Mouse (Mus musculus): ENCODE results near the gene Gm11492.

The Gm11492 gene

GRCm38 (mm10) chr11:87578963-87579601 is 12.6 kb downstream of the Gm11492 start:
- in situ Hi-C loops (cut with MboI; ENCODE audit: unreplicated experiment in 2 of 2): no loop called here

GRCm38 (mm10) chr11:87579713-87580112 is 13.3 kb downstream of the Gm11492 start:
- in situ Hi-C loops (cut with MboI; ENCODE audit: unreplicated experiment in 2 of 2): no loop called here

GRCm38 (mm10) chr11:87580543-87581085 is 14.2 kb downstream of the Gm11492 start:
- in situ Hi-C loops (cut with MboI; ENCODE audit: unreplicated experiment in 2 of 2): no loop called here

DNA sequence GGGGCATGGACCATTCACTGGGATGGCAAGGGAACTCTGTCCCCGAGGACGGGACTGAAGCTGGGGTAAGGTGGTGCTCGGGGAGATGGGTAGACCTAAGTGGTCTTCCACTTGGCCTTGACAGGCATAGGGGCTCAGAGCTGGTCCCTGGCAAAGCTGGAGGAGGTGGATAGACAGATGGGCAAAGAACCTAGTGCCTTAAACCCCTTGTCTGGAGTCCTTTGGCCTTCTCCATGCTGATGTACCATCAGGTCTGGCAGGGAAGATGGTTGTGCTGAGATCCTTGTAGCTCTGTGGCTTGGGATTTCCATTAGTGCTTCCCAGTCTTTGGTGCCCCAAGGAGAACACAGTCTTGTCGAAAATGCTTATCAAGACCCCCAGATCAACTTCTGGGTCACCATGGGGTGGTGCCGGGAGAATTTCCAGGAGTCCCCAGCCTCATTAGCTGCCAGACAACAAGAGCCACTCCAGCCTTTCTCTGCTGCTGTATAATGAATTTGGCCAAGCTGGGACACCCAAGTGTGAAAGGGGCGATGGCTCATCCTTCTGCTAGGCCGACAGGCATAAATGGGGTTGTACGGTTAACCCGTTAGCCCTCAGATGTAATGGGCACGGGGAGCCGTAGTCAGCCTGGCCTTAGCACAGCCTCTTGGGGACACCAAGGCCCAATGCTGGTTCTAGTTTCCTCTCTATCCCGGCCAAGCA is 14.9 kb downstream of the Gm11492 start:
- in situ Hi-C loops (cut with MboI; ENCODE audit: unreplicated experiment in 2 of 2): no loop called here

DNA sequence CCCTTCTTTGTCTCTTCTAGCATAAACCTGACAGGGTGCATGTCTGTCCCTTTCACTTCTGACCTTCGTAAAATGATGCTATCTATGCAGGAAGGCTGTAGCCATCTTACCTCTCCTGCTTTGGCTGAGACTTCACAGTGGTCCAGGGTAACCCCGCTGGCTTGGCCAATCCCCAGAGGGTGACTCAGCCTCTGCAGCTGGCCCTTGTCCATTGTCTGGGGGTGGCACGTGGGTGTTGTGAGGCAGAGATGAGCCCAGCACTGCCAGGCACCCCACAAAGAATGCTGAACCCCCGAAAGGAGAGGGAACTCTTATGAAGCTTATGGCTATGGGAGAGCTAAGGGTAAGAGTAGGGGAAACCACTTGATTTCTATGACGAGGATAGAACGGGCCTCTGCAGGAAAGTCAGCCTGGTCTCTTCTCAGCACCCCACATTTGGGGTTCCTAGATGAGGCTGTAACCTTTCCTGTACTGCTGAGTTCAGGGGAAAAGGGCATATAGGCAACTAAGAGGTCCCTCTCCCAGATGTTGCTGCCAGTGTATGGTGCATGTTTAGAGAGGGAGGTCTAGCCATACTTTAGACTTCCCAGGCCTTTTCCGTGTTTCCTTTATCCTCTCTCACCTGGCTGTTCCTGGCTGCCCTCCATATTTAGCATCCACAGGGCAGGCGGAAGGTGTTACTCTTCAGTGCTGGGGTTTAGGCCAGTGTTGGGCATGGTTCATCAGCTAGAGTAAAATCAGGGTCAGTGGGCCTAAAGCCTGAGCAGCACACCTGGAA is 15.7 kb downstream of the Gm11492 start:
- in situ Hi-C loops (cut with MboI; ENCODE audit: unreplicated experiment in 2 of 2): no loop called here

- in situ Hi-C loops (cut with MboI; ENCODE audit: unreplicated experiment in 2 of 2): no loop called here
These were observed 17.0 kb downstream of the Gm11492 start for GRCm38 (mm10) chr11:87583291-87584034.

GRCm38 (mm10) chr11:87584711-87585505 is 18.5 kb downstream of the Gm11492 start:
- in situ Hi-C loops (cut with MboI; ENCODE audit: unreplicated experiment in 2 of 2): no loop called here

GRCm38 (mm10) chr11:87587211-87587874 is 20.9 kb downstream of the Gm11492 start:
- in situ Hi-C loops (cut with MboI; ENCODE audit: unreplicated experiment in 2 of 2): no loop called here

GRCm38 (mm10) chr11:87589605-87590004 is 23.2 kb downstream of the Gm11492 start:
- in situ Hi-C loops (cut with MboI; ENCODE audit: unreplicated experiment in 2 of 2): no loop called here

GRCm38 (mm10) chr11:87590841-87591525 is 24.5 kb downstream of the Gm11492 start:
- in situ Hi-C loops (cut with MboI; ENCODE audit: unreplicated experiment in 2 of 2): no loop called here

DNA sequence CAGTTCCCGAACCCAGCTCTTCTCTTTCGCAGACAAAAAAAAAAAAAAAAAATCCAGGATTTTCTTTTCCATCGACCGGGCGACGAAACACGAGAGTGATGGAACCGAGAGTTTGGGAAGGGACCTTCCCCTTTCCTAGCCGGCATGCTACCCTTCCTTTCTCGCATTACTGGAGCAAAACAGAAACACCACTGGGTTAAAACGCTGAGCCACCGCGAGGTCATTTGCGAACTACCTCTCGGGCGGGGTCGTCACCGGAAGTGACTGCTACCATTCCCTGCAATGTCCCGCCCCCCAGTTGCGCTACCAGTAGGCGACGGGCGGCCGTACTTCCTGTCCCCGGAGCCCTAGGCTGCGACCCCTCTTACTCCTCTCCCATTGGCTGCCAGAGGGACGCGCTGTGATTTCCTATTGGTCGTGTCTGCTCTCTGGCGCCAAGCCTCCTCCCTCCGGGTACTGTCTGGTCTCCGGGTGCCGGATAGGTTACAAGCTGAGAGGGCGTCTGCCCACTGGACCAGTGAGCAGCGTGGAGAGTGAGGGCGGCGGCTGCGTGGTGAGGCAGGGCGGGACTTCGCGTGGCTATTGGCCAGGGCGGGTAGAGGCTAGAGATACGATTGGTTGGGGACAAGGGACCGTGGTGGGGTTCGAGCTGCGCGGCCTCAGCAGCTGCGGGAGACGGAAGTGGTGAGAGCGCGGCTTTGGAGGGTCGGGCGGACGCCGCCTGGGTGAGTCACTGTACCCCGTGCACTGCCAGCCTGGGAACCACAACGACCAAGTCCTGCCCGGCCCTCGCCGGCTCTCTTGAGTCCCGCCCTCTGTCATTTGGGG is 25.3 kb downstream of the Gm11492 start, which contains the start of gene Mtmr4:
TSS of gene Mtmr4 (plus strand) at position 637 of the 828 bp plus-strand sequence.
- in situ Hi-C loops (cut with MboI; ENCODE audit: unreplicated experiment in 2 of 2): no loop called here

GRCm38 (mm10) chr11:87592354-87592695 is 25.9 kb downstream of the Gm11492 start:
- in situ Hi-C loops (cut with MboI; ENCODE audit: unreplicated experiment in 2 of 2): no loop called here

DNA sequence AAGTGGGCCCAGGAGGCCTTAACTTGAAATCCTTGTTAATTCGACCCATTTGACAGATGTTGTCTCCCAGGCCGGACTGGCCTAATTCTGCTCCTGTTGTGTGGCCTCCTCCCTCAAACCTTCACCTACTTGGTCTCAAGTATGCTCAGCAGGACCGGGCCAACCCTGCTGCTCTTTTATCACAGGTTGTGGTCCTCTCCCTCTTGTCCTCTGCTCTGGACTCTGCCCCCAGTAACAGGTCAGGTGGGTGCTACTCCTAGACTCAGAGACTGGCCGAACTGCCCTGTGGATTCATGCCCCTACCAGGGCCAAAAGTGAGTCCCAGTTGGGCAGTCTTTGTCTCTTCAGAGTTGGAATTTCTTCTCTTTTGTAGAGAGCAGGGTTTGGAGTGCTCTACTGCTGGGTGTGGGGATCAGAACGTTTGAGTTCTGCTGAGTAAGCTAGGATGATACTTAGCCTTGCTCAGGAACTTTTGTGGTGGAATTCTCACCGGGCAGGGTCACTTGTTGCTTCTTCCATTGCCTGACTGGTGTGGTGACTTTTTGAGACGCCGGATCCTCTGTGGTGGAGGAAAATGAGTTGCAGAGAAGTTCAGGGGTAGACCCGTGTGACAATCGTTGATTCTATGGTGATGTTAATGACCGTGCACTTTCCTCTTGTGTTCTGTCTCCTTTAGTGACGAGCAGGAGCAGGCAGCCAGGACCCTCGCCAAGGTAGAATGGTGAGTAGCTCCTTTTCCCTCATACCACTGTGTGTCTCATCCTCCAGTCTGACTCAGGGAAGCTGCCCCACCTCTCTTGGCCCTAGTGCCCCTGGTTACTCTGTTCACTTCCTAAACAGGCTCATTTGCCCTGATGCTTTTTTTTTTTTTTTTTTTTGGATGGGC is 26.5 kb downstream of the Gm11492 start:
- in situ Hi-C loops (cut with MboI; ENCODE audit: unreplicated experiment in 2 of 2): no loop called here

GRCm38 (mm10) chr11:87595327-87595841 is 28.9 kb downstream of the Gm11492 start:
- in situ Hi-C loops (cut with MboI; ENCODE audit: unreplicated experiment in 2 of 2): no loop called here

GRCm38 (mm10) chr11:87595976-87596375 is 29.5 kb downstream of the Gm11492 start:
- in situ Hi-C loops (cut with MboI; ENCODE audit: unreplicated experiment in 2 of 2): no loop called here

- in situ Hi-C loops (cut with MboI; ENCODE audit: unreplicated experiment in 2 of 2): no loop called here
These were observed 30.0 kb downstream of the Gm11492 start for GRCm38 (mm10) chr11:87596492-87596891.

GRCm38 (mm10) chr11:87597061-87597460 is 30.6 kb downstream of the Gm11492 start:
- in situ Hi-C loops (cut with MboI; ENCODE audit: unreplicated experiment in 2 of 2): no loop called here

Data from v-Abl transformed pro-B cells (cell line).